Mouse (Mus musculus): ENCODE measurements around the gene Ube2s.

GRCm38 (mm10) chr7:4747156-4747899, 65.1 kb downstream of the Ube2s start:
- TF ChIP-seq CTCF (IDR thresholded peaks at IDR 0.05; ENCODE audit: control insufficient read depth, insufficient read depth, insufficient replicate concordance, low read depth, low read length) (no peak), POLR2A (IDR thresholded peaks at IDR 0.05; ENCODE audit: control insufficient read depth, low read depth, low read length) (no peak)

Measured in testis, adult 2 months (tissue).